Mouse (Mus musculus): ENCODE results near the gene Tax1bp3.

Gene Tax1bp3

GRCm38 (mm10) chr11:73176608-73177508 lies at the start of gene Tax1bp3, which contains the start of gene Emc6:
Gene Tax1bp3, plus strand, starts transcription at chr11:73177083.
Gene Emc6, minus strand, starts transcription at chr11:73177037.
- peak; percentile 100 for DNase-seq (ENCODE audit: low read depth, low spot score)

- DNase-seq (ENCODE audit: low read depth, low spot score), result peak; percentile 67
Observed at GRCm38 (mm10) chr11:73131020-73131419, 45.9 kb upstream of the Tax1bp3 start.

- DNase-seq (ENCODE audit: low read depth, low spot score), result no peak
Observed at GRCm38 (mm10) chr11:73132999-73133398, 43.9 kb upstream of the Tax1bp3 start.

GRCm38 (mm10) chr11:73134222-73134621 lies 42.7 kb upstream of the Tax1bp3 start:
- no peak for DNase-seq (ENCODE audit: low read depth, low spot score)

GRCm38 (mm10) chr11:73136587-73136986 lies 40.3 kb upstream of the Tax1bp3 start:
- no peak for DNase-seq (ENCODE audit: low read depth, low spot score)

GRCm38 (mm10) chr11:73137116-73137515 lies 39.8 kb upstream of the Tax1bp3 start:
- no peak for DNase-seq (ENCODE audit: low read depth, low spot score)

- peak; percentile 94 for DNase-seq (ENCODE audit: low read depth, low spot score)
Observed at GRCm38 (mm10) chr11:73137591-73138501, 39.0 kb upstream of the Tax1bp3 start, which contains the start of gene Haspin. Gene Haspin, minus strand, starts transcription at chr11:73138294.

GRCm38 (mm10) chr11:73144261-73144681 lies 32.6 kb upstream of the Tax1bp3 start:
- DNase-seq (ENCODE audit: low read depth, low spot score), result peak; percentile 50

GRCm38 (mm10) chr11:73146026-73146974 lies 30.6 kb upstream of the Tax1bp3 start:
- peak; percentile 84 for DNase-seq (ENCODE audit: low read depth, low spot score)

- DNase-seq (ENCODE audit: low read depth, low spot score), result peak; percentile 71
Observed at GRCm38 (mm10) chr11:73146975-73147365, 29.9 kb upstream of the Tax1bp3 start.

- DNase-seq (ENCODE audit: low read depth, low spot score), result no peak
Observed at GRCm38 (mm10) chr11:73148209-73148608, 28.7 kb upstream of the Tax1bp3 start.

GRCm38 (mm10) chr11:73155071-73155470 lies 21.8 kb upstream of the Tax1bp3 start:
- no peak for DNase-seq (ENCODE audit: low read depth, low spot score)

- DNase-seq (ENCODE audit: low read depth, low spot score), result peak; percentile 36
Observed at GRCm38 (mm10) chr11:73159957-73160810, 16.7 kb upstream of the Tax1bp3 start, which contains the start of gene P2rx5. Gene P2rx5, plus strand, starts transcription at chr11:73160421.

GRCm38 (mm10) chr11:73160811-73161200 lies 16.1 kb upstream of the Tax1bp3 start:
- DNase-seq (ENCODE audit: low read depth, low spot score), result no peak

GRCm38 (mm10) chr11:73161616-73162015 lies 15.3 kb upstream of the Tax1bp3 start:
- no peak for DNase-seq (ENCODE audit: low read depth, low spot score)

- no peak for DNase-seq (ENCODE audit: low read depth, low spot score)
Observed at GRCm38 (mm10) chr11:73162284-73162683, 14.6 kb upstream of the Tax1bp3 start.

- no peak for DNase-seq (ENCODE audit: low read depth, low spot score)
Observed at GRCm38 (mm10) chr11:73168071-73168470, 8.8 kb upstream of the Tax1bp3 start.

GRCm38 (mm10) chr11:73168576-73168975 lies 8.3 kb upstream of the Tax1bp3 start:
- DNase-seq (ENCODE audit: low read depth, low spot score), result peak; percentile 27

GRCm38 (mm10) chr11:73169231-73169630 lies 7.7 kb upstream of the Tax1bp3 start:
- peak; percentile 88 for DNase-seq (ENCODE audit: low read depth, low spot score)

- no peak for DNase-seq (ENCODE audit: low read depth, low spot score)
Observed at GRCm38 (mm10) chr11:73172186-73172585, 4.7 kb upstream of the Tax1bp3 start.

Data from ES-CJ7 (cell line).